Mouse (Mus musculus) testis, adult 2 months (tissue): ENCODE measurements around the gene Sipa1l1.

Experiments
- CTCF ChIP-seq: fragments of 200-500 bp; IDR thresholded peaks from 2 replicates; pipeline ENCODE4 v1.5.1; 2012; ENCODE audit warnings: low read depth, mild to moderate bottlenecking, inconsistent platforms, low read length, moderate library complexity; ENCODE audit not compliant: control insufficient read depth, insufficient read depth, insufficient replicate concordance
- POLR2A ChIP-seq: fragments of 200-500 bp; IDR thresholded peaks from 2 replicates; pipeline ENCODE4 v1.6.1; 2012; ENCODE audit warnings: low read depth, mild to moderate bottlenecking, inconsistent platforms, low read length, moderate library complexity; ENCODE audit not compliant: control insufficient read depth

GRCm38 (mm10) chr12:82489621-82490020 lies 320.5 kb downstream of the Sipa1l1 start:
- TF ChIP-seq POLR2A (no peak), CTCF (no peak)
